Mouse (Mus musculus): ENCODE data around the gene Aldh3a2. TPM values are rescaled to one million over a fixed set of nuclear protein-coding genes. Genes with fewer than 3 reads are reported as not detected.
A peak's percentile ranks its signal among the peaks of the same experiment; 100 is the strongest.
"Not testable (repeated sequence)": the region's sequence is repeated elsewhere in the genome, so short reads cannot be mapped to it uniquely, and the experiment has no call there.

The Aldh3a2 gene
- total RNA-seq, 1 experiment from 2014 or later: 58.0 TPM

GRCm38 (mm10) chr11:61220156-61220881, 46.9 kb downstream of the Aldh3a2 start:
- DNase-seq: no peak

GRCm38 (mm10) chr11:61215936-61216335, 51.3 kb downstream of the Aldh3a2 start:
- DNase-seq: no peak

- peak; percentile 49 for DNase-seq
Observed at GRCm38 (mm10) chr11:61212102-61212501, 55.2 kb downstream of the Aldh3a2 start.

GRCm38 (mm10) chr11:61208316-61208715, 58.9 kb downstream of the Aldh3a2 start:
- no peak for DNase-seq

- no peak for DNase-seq
Observed at GRCm38 (mm10) chr11:61207487-61208246, 59.6 kb downstream of the Aldh3a2 start, which contains the start of gene Aldh3a1. Aldh3a1 (plus strand) TSS chr11:61207537.

GRCm38 (mm10) chr11:61206136-61206535, 61.1 kb downstream of the Aldh3a2 start:
- DNase-seq: peak; percentile 37

- DNase-seq: peak; percentile 26
Observed at GRCm38 (mm10) chr11:61205167-61205950, 61.9 kb downstream of the Aldh3a2 start.

GRCm38 (mm10) chr11:61202810-61203209, 64.5 kb downstream of the Aldh3a2 start:
- no peak for DNase-seq

- DNase-seq: no peak
Observed at GRCm38 (mm10) chr11:61202186-61202585, 65.1 kb downstream of the Aldh3a2 start.

- DNase-seq: no peak
Observed at GRCm38 (mm10) chr11:61199620-61200362, 67.5 kb downstream of the Aldh3a2 start.

GRCm38 (mm10) chr11:61197935-61198334, 69.3 kb downstream of the Aldh3a2 start:
- no peak for DNase-seq

- DNase-seq: no peak
Observed at GRCm38 (mm10) chr11:61196616-61197353, 70.5 kb downstream of the Aldh3a2 start.

GRCm38 (mm10) chr11:61193392-61193791, 73.9 kb downstream of the Aldh3a2 start:
- DNase-seq: peak; percentile 90

- no peak for DNase-seq
Observed at GRCm38 (mm10) chr11:61192779-61193178, 74.5 kb downstream of the Aldh3a2 start.

- DNase-seq: not testable (repeated sequence)
Observed at GRCm38 (mm10) chr11:61192123-61192522, 75.1 kb downstream of the Aldh3a2 start.

GRCm38 (mm10) chr11:61190776-61191175, 76.5 kb downstream of the Aldh3a2 start:
- DNase-seq: no peak

- no peak for DNase-seq
Observed at GRCm38 (mm10) chr11:61183820-61184219, 83.4 kb downstream of the Aldh3a2 start.

- no peak for DNase-seq
Observed at GRCm38 (mm10) chr11:61181624-61182023, 85.6 kb downstream of the Aldh3a2 start.

- no peak for DNase-seq
Observed at GRCm38 (mm10) chr11:61180361-61180760, 86.9 kb downstream of the Aldh3a2 start.

GRCm38 (mm10) chr11:61176321-61176720, 90.9 kb downstream of the Aldh3a2 start:
- no peak for DNase-seq

- DNase-seq: no peak
Observed at GRCm38 (mm10) chr11:61175778-61176177, 91.5 kb downstream of the Aldh3a2 start.

Data from adrenal gland, postnatal 14 days (tissue).